Mouse (Mus musculus) olfactory bulb, adult 2 months (tissue): Measurements from ENCODE around the gene Nt5e.

Experiments
- CTCF ChIP-seq: fragments of 200-500 bp; IDR thresholded peaks from 2 replicates; pipeline ENCODE4 v1.5.1; 2012; ENCODE audit warnings: low read depth, mild to moderate bottlenecking, low read length, moderate library complexity; ENCODE audit not compliant: insufficient read depth
- POLR2A ChIP-seq: fragments of 200-500 bp; IDR thresholded peaks from 2 replicates; pipeline ENCODE4 v1.6.1; 2012; ENCODE audit warnings: mild to moderate bottlenecking, low read depth, low read length, moderate library complexity; ENCODE audit not compliant: insufficient read depth

DNA sequence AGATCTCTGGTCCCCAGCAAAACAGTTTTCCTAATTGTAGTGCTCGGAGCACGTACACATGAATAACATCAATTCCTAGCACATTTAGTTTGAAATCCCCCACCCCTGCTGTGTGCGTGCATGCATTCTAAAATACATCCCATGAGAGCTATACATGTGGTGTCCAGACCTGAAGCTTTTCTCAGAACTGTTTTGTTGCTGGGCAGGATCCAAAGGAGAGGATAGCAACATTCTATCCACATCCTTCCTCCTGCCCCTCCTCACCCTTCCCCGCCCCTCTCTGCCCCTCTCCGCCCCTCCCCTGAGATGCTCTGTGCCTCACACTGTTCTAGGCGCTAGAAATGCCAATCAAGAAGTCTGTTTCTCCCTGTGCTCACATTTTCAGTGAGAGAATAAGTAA lies 25.7 kb downstream of the Nt5e start:
- TF ChIP-seq CTCF (no peak), POLR2A (no peak)
